Mouse (Mus musculus): ENCODE measurements around the gene Fzd4.

DNA sequence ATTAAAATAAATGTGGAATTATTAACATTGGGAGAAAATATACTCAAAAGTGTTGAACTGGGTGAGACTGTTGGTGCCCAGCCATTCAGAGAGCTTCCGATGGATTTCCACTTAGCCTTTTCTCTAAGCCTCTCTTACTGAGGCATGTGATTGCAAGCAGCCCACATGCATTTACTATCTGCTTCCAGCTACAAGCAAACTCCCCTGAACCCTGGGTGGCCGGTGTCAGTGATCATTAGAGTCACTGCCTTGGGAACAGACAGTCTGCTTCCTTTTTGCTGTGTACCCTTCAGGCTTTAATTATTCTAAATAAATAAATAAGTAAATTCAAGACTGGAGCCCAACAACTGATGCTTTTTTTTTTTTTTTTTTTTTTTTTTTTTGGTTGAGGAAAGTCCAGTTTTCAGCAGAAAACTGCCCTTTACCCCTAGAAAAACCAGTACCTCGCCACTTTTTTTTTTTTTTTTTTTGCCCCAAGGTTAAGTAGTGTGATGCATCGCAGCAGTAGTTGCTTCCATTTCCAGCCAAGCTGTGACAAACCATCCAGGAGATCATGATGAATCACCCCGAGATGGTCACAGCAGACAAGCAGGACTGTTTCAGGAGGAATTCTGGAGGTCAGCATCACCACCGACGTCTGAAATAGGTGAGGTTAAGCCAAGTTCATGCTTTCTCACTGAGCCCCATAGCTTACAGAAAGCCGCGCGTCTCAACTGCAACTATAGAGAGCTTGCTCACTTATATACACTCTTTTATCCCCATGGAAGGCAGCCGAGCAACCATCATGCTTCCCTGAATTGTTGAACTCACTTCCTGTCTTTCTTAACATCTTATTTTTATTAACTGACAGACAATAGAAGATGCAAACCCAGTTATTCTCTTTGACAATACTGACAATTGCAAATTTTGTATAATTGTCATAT lies 21.9 kb downstream of the Fzd4 start:
- TF ChIP-seq CTCF (IDR thresholded peaks at IDR 0.05; ENCODE audit: control insufficient read depth, insufficient read depth, insufficient read length): no peak
- TF ChIP-seq USF1 (IDR thresholded peaks at IDR 0.05; ENCODE audit: low read depth): no peak
- TF ChIP-seq MYOG (IDR thresholded peaks at IDR 0.05; ENCODE audit: control insufficient read depth, extremely low read depth, insufficient read length): no peak
